Mouse (Mus musculus) ES-E14 (cell line): ENCODE data around the gene Krtcap2.

Source experiments
- HCFC1 ChIP-seq: IDR thresholded peaks from 2 replicates; pipeline ENCODE4 v1.6.1; 2012; ENCODE audit warnings: low read length, inconsistent platforms, borderline replicate concordance; ENCODE audit not compliant: insufficient read depth
- MAFK ChIP-seq: IDR thresholded peaks from 2 replicates; pipeline ENCODE4 v1.6.1; 2014; ENCODE audit warnings: mild to moderate bottlenecking, low read depth, low read length, inconsistent platforms; ENCODE audit not compliant: insufficient read depth
- ZC3H11A ChIP-seq: IDR thresholded peaks from 2 replicates; pipeline ENCODE4 v1.6.1; 2012; ENCODE audit warnings: low read depth, mild to moderate bottlenecking, inconsistent platforms, low read length, borderline replicate concordance

DNA sequence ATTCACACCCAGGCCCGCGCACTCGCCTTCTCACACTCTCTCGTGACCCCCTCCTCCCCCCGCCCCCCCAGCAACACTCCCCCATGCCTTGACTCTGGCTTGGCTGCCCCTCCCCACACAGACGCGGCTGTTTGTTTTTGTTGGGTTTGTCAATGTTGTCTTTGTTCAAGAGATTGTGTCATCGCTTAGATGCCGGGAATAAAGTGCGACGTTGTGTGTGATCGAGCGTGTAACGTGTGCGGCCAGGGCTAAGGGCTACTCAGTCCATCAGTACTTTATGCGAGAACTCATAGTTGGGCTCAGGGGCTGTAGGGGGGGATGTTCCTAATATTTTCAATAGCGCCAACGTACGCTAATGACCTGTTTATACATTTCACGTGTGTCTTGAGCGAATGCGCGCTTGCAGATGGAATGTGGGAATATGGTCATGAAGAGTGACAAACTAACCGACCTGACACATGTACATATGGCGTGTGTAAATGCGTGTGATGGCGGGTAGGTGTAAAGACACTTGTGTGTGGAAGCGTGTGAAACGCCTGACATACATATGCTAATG lies 34.4 kb downstream of the Krtcap2 start:
- TF ChIP-seq HCFC1 (no peak), MAFK (no peak), ZC3H11A (no peak)
